Mouse (Mus musculus) forebrain, embryonic 13.5 days (tissue): Measurements from ENCODE around the gene Pank1. TPM values are rescaled to one million over a fixed set of nuclear protein-coding genes. Genes with fewer than 3 reads are reported as not detected.

ENCODE experiments used
- ATAC-seq: fragments of 200-750 bp; cut with Nextera tagmentation; 2 replicates; pipeline ENCODE4 v1.8.0; 2017
- H3K27ac ChIP-seq: fragments of 300-500 bp; sonication (generic); 2 replicates; pipeline ENCODE4 v1.5.1; 2015; ENCODE audit warnings: inconsistent platforms, mild to moderate bottlenecking, moderate library complexity
- H3K27me3 ChIP-seq: fragments of 300-500 bp; sonication (generic); 2 replicates; pipeline ENCODE4 v1.6.1; 2015; ENCODE audit warnings: mild to moderate bottlenecking, inconsistent platforms
- H3K36me3 ChIP-seq: fragments of 300-500 bp; sonication (generic); 2 replicates; pipeline ENCODE4 v1.6.1; 2015; ENCODE audit warnings: mild to moderate bottlenecking, inconsistent platforms; ENCODE audit not compliant: poor library complexity, severe bottlenecking
- H3K4me1 ChIP-seq: fragments of 300-500 bp; sonication (generic); 2 replicates; pipeline ENCODE4 v1.6.1; 2015; ENCODE audit warnings: inconsistent platforms
- H3K4me2 ChIP-seq: fragments of 300-500 bp; sonication (generic); 2 replicates; pipeline ENCODE4 v1.6.1; 2015; ENCODE audit warnings: inconsistent platforms, mild to moderate bottlenecking, moderate library complexity
- H3K4me3 ChIP-seq: fragments of 300-500 bp; sonication (generic); 2 replicates; pipeline ENCODE4 v1.5.1; 2015; ENCODE audit warnings: mild to moderate bottlenecking, inconsistent platforms
- H3K9ac ChIP-seq: fragments of 300-500 bp; sonication (generic); 2 replicates; pipeline ENCODE4 v1.6.1; 2015; ENCODE audit warnings: mild to moderate bottlenecking, inconsistent platforms
- H3K9me3 ChIP-seq: fragments of 300-500 bp; sonication (generic); replicated peaks from 2 replicates; pipeline ENCODE4 v1.6.1; 2016; ENCODE audit warnings: inconsistent platforms
- WGBS: fragments of 180-500 bp; shearing (Covaris S2); methylation state at CpG from one replicate; pipeline ENCODE4 v1.1.7; 2015; 5-methylcytosine and 5-hydroxymethylcytosine counted together
- polyA plus RNA-seq: library from polyadenylated mRNA; unstranded; fragments of >200 nt; fragmentation: Nextera tagmentation; extraction: Ambion mirVana; gene quantifications from 2 replicates; pipeline ENCODE4 v1.2.1, GENCODE M21; 2015

The Pank1 gene
- polyA plus RNA-seq, 1 experiment from 2014 or later: 5.8 TPM

GRCm38 (mm10) chr19:34876676-34877075 is 2.6 kb downstream of the Pank1 start:
- H3K4me2 ChIP-seq: peak overlapping the region; percentile 74
- ATAC-seq: no peak
- H3K4me1 ChIP-seq: peaks cover 21% of the 10 kb centered on the region
- H3K36me3 ChIP-seq: no peaks in the 10 kb centered on the region
- no peaks in the 10 kb centered on the region for H3K9me3 ChIP-seq
- H3K27me3 ChIP-seq: no peaks in the 10 kb centered on the region
- H3K9ac ChIP-seq: no peak overlapping the region
- H3K4me3 ChIP-seq: no peak overlapping the region
- WGBS: 84% methylated on average over 7 of the region's 7 CpGs
- H3K27ac ChIP-seq: no peak overlapping the region

- Histone ChIP-seq H3K27me3 (no peaks in the 10 kb centered on the region), H3K4me2 (no peak overlapping the region), H3K36me3 (no peaks in the 10 kb centered on the region), H3K27ac (no peak overlapping the region), H3K9me3 (no peaks in the 10 kb centered on the region), H3K4me3 (no peak overlapping the region), H3K4me1 (no peaks in the 10 kb centered on the region), H3K9ac (no peak overlapping the region)
- ATAC-seq: no peak
- WGBS: 81% methylated on average over 3 of the region's 3 CpGs
Observed at GRCm38 (mm10) chr19:34869375-34869774, 9.9 kb downstream of the Pank1 start.

GRCm38 (mm10) chr19:34868093-34868741 is 11.0 kb downstream of the Pank1 start:
- Histone ChIP-seq H3K4me1 (no peaks in the 10 kb centered on the region), H3K9me3 (no peaks in the 10 kb centered on the region), H3K9ac (no peak overlapping the region), H3K27me3 (no peaks in the 10 kb centered on the region), H3K27ac (no peak overlapping the region), H3K36me3 (no peaks in the 10 kb centered on the region), H3K4me2 (no peak overlapping the region), H3K4me3 (no peak overlapping the region)
- WGBS: 94% methylated on average over 8 of the region's 8 CpGs
- ATAC-seq: no peak

GRCm38 (mm10) chr19:34863737-34864136 is 15.5 kb downstream of the Pank1 start:
- no peaks in the 10 kb centered on the region for H3K27me3 ChIP-seq
- no peak overlapping the region for H3K4me2 ChIP-seq
- H3K9ac ChIP-seq: no peak overlapping the region
- no peaks in the 10 kb centered on the region for H3K9me3 ChIP-seq
- no peak for ATAC-seq
- WGBS: 95% methylated on average over 6 of the region's 6 CpGs
- no peaks in the 10 kb centered on the region for H3K36me3 ChIP-seq
- H3K4me3 ChIP-seq: no peak overlapping the region
- H3K27ac ChIP-seq: no peak overlapping the region
- H3K4me1 ChIP-seq: 0 out of 2 replicates have a peak, but pooled peaks cover 3% of the 10 kb centered on the region

GRCm38 (mm10) chr19:34856021-34856651 is 23.1 kb downstream of the Pank1 start:
- ATAC-seq: 0 out of 2 replicates have a peak, but pooled peaks have one; percentile 10
- no peak overlapping the region for H3K9ac ChIP-seq
- H3K4me3 ChIP-seq: no peak overlapping the region
- H3K36me3 ChIP-seq: no peaks in the 10 kb centered on the region
- no peak overlapping the region for H3K27ac ChIP-seq
- peaks cover 4% of the 10 kb centered on the region; the same call in 1 of the 2 replicates for H3K4me1 ChIP-seq
- H3K27me3 ChIP-seq: no peaks in the 10 kb centered on the region
- 80% methylated on average over 12 of the region's 12 CpGs for WGBS
- no peaks in the 10 kb centered on the region for H3K9me3 ChIP-seq
- no peak overlapping the region for H3K4me2 ChIP-seq

- Histone ChIP-seq H3K9ac (no peak overlapping the region), H3K27ac (no peak overlapping the region), H3K27me3 (no peaks in the 10 kb centered on the region), H3K9me3 (no peaks in the 10 kb centered on the region), H3K4me1 (peaks cover 4% of the 10 kb centered on the region; the same call in 1 of the 2 replicates), H3K36me3 (no peaks in the 10 kb centered on the region), H3K4me3 (no peak overlapping the region), H3K4me2 (no peak overlapping the region)
- WGBS: 92% methylated on average over 3 of the region's 3 CpGs
- no peak for ATAC-seq
Observed at GRCm38 (mm10) chr19:34851161-34851560, 28.1 kb downstream of the Pank1 start.

- 96% methylated on average over 7 of the region's 7 CpGs for WGBS
- Histone ChIP-seq H3K4me3 (no peak overlapping the region), H3K4me1 (no peaks in the 10 kb centered on the region), H3K27ac (no peak overlapping the region), H3K9me3 (no peaks in the 10 kb centered on the region), H3K27me3 (no peaks in the 10 kb centered on the region), H3K9ac (no peak overlapping the region), H3K36me3 (no peaks in the 10 kb centered on the region), H3K4me2 (no peak overlapping the region)
- no peak for ATAC-seq
Observed at GRCm38 (mm10) chr19:34849426-34849825, 29.8 kb downstream of the Pank1 start.

GRCm38 (mm10) chr19:34848164-34848563 is 31.1 kb downstream of the Pank1 start:
- Histone ChIP-seq H3K4me1 (no peaks in the 10 kb centered on the region), H3K27ac (no peak overlapping the region), H3K27me3 (no peaks in the 10 kb centered on the region), H3K9ac (no peak overlapping the region), H3K36me3 (no peaks in the 10 kb centered on the region), H3K4me2 (no peak overlapping the region), H3K9me3 (no peaks in the 10 kb centered on the region), H3K4me3 (no peak overlapping the region)
- no peak for ATAC-seq
- 95% methylated on average over 9 of the region's 9 CpGs for WGBS

GRCm38 (mm10) chr19:34847103-34847502 is 32.2 kb downstream of the Pank1 start:
- Histone ChIP-seq H3K4me1 (no peaks in the 10 kb centered on the region), H3K9me3 (no peaks in the 10 kb centered on the region), H3K9ac (no peak overlapping the region), H3K4me3 (no peak overlapping the region), H3K4me2 (no peak overlapping the region), H3K27me3 (no peaks in the 10 kb centered on the region), H3K27ac (no peak overlapping the region), H3K36me3 (no peaks in the 10 kb centered on the region)
- whole genome bisulfite sequencing: 89% methylated on average over 3 of the region's 3 CpGs
- ATAC-seq: no peak

- Histone ChIP-seq H3K4me2 (no peak overlapping the region), H3K4me3 (no peak overlapping the region), H3K9ac (no peak overlapping the region), H3K27me3 (no peaks in the 10 kb centered on the region), H3K9me3 (no peaks in the 10 kb centered on the region), H3K4me1 (peaks cover 5% of the 10 kb centered on the region), H3K36me3 (no peaks in the 10 kb centered on the region), H3K27ac (no peak overlapping the region)
- no peak for ATAC-seq
- WGBS: 60% methylated on average over 12 of the region's 12 CpGs
Observed at GRCm38 (mm10) chr19:34846508-34847038, 32.7 kb downstream of the Pank1 start.

GRCm38 (mm10) chr19:34846005-34846404 is 33.2 kb downstream of the Pank1 start:
- ATAC-seq: no peak
- WGBS: 80% methylated on average over 7 of the region's 7 CpGs
- 0 out of 2 replicates have a peak, but pooled peaks cover under 1% of the 10 kb centered on the region for H3K36me3 ChIP-seq
- H3K4me1 ChIP-seq: peaks cover 5% of the 10 kb centered on the region
- H3K27ac ChIP-seq: no peak overlapping the region
- no peak overlapping the region for H3K4me2 ChIP-seq
- H3K9me3 ChIP-seq: no peaks in the 10 kb centered on the region
- H3K9ac ChIP-seq: no peak overlapping the region
- no peak overlapping the region for H3K4me3 ChIP-seq
- no peaks in the 10 kb centered on the region for H3K27me3 ChIP-seq

GRCm38 (mm10) chr19:34845331-34845730 is 33.9 kb downstream of the Pank1 start:
- H3K4me2 ChIP-seq: no peak overlapping the region
- no peak overlapping the region for H3K9ac ChIP-seq
- ATAC-seq: no peak
- peaks cover 5% of the 10 kb centered on the region for H3K4me1 ChIP-seq
- H3K27ac ChIP-seq: no peak overlapping the region
- H3K36me3 ChIP-seq: peaks cover 7% of the 10 kb centered on the region; the same call in 1 of the 2 replicates
- no peaks in the 10 kb centered on the region for H3K27me3 ChIP-seq
- H3K4me3 ChIP-seq: no peak overlapping the region
- H3K9me3 ChIP-seq: no peaks in the 10 kb centered on the region
- WGBS: 95% methylated on average over 8 of the region's 8 CpGs
